Mouse (Mus musculus): ENCODE measurements around the gene Eme1.

DNA sequence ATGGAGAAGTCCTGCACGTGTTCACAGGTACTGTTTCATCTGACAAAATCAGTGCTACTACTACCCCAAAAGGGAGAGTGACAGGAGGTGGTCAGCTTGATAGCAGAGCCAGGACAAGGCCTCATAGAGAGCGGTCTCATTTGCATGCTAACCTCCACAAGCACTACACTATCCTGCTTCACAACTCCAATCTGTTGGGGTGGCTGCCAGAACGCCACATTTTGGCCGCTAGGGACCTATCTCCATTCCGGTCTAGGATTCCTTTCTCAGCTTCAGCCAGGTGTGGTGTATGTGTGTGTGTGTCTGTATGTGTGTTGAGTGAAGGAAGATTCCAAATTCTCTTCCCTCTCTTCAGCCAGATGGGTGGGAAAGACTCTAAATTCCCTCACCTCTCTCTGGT is 21.7 kb upstream of the Eme1 start:
- TF ChIP-seq TAL1 (conservative IDR thresholded peaks at IDR 0.05; ENCODE audit: low read depth, low read length) (no peak), CTCF (IDR thresholded peaks at IDR 0.05; ENCODE audit: low read depth, low read length) (no peak), GATA1 (IDR thresholded peaks at IDR 0.05; ENCODE audit: borderline replicate concordance, low read length) (no peak), GATA2 (IDR thresholded peaks at IDR 0.05; ENCODE audit: borderline replicate concordance, low read depth, low read length) (no peak)
